22 mouse cellular contexts compared by ENCODE assay signal in genomic region chr4:148239474-148240130, GRCm38 (mm10). TPM values are rescaled to one million over a fixed set of nuclear protein-coding genes. Genes with fewer than 3 reads are reported as not detected.
A peak's percentile ranks its signal among the peaks of the same experiment; 100 is the strongest.
DNase-seq lines count a peak whose midpoint lies in the region; ATAC-seq and TF ChIP-seq lines count a peak whose summit lies in the region.
"Had no signal": no experiment of that assay in that cellular context is flagged by ENCODE, and none has a peak within 500 bp of the region (broad histone marks: within the 10 kb centered on the region; RNA-seq: fewer than 3 reads in every experiment).

No protein-coding gene starts in this region.

- 76% methylated on average over 10 of the region's 10 CpGs for WGBS in forebrain, embryonic 14.5 days
- WGBS in forebrain, embryonic 11.5 days = 93% methylated on average over 10 of the region's 10 CpGs
- WGBS in midbrain, embryonic 11.5 days = 88% methylated on average over 10 of the region's 10 CpGs
- 72% methylated on average over 10 of the region's 10 CpGs for WGBS in midbrain, embryonic 14.5 days
- WGBS in forebrain, postnatal 0 days = 66% methylated on average over 10 of the region's 10 CpGs
- 93% methylated on average over 10 of the region's 10 CpGs for WGBS in kidney, embryonic 16.5 days

- ATAC-seq in forebrain, embryonic 14.5 days = peak; percentile 47; the same call in 1 of the 2 replicates
- ATAC-seq in forebrain, embryonic 11.5 days (replicated peaks; ENCODE audit: low FRiP score) = no peak
- ATAC-seq in midbrain, embryonic 11.5 days (ENCODE audit: low FRiP score) = 0 out of 2 replicates have a peak, but pooled peaks have one; percentile 26
- ATAC-seq in midbrain, embryonic 14.5 days (ENCODE audit: low FRiP score, low TSS enrichment) = no peak
- peak; percentile 71 for ATAC-seq in forebrain, postnatal 0 days
- ATAC-seq in kidney, embryonic 16.5 days (ENCODE audit: low FRiP score, low TSS enrichment) = no peak
- ATAC-seq: intestine, embryonic 15.5 days had no signal

- DNase-seq in forebrain, embryonic 14.5 days (ENCODE audit: low spot score) = peak; percentile 66
- no peak for DNase-seq in forebrain, embryonic 11.5 days (ENCODE audit: low spot score)
- no peak for DNase-seq in midbrain, embryonic 11.5 days (ENCODE audit: low spot score, missing footprints)
- DNase-seq in midbrain, embryonic 14.5 days = no peak
- DNase-seq in forebrain, postnatal 0 days = peak; percentile 74
- peak; percentile 53 to 85 for DNase-seq in layer of hippocampus, postnatal 14 days (ENCODE audit: low spot score in 2 of 2)
- no peak for DNase-seq in left cerebral cortex, adult 8-10 months (ENCODE audit: low spot score in 2 of 2)
- DNase-seq: adrenal gland, postnatal 25 days; cerebellum, adult 11-12 months; gastrocnemius, postnatal 10 days; heart, adult 18-20 months; heart, postnatal 36 days; kidney, postnatal 4 days; liver, embryonic 13.5 days; lung, embryonic 14.5 days; lung, postnatal 36 days had no signal

- peaks cover 30% of the 10 kb centered on the region for H3K36me3 ChIP-seq in forebrain, embryonic 14.5 days (ENCODE audit: control insufficient read depth, insufficient read depth, low read length)
- no peaks in the 10 kb centered on the region for H3K36me3 ChIP-seq in forebrain, embryonic 11.5 days (ENCODE audit: control insufficient read depth, insufficient read depth, low read length)
- no peaks in the 10 kb centered on the region for H3K36me3 ChIP-seq in midbrain, embryonic 11.5 days (ENCODE audit: control insufficient read depth, insufficient read depth, low read length)
- H3K36me3 ChIP-seq in midbrain, embryonic 14.5 days (ENCODE audit: control insufficient read depth, insufficient read depth, low read length) = peaks cover 34% of the 10 kb centered on the region
- peaks cover 26% of the 10 kb centered on the region for H3K36me3 ChIP-seq in forebrain, postnatal 0 days (ENCODE audit: insufficient read depth)
- H3K36me3 ChIP-seq in kidney, embryonic 16.5 days (ENCODE audit: insufficient read depth, low read length) = no peaks in the 10 kb centered on the region
- H3K36me3 ChIP-seq: intestine, embryonic 15.5 days; limb, embryonic 13.5 days; liver, embryonic 13.5 days had no signal

- H3K4me2 ChIP-seq in forebrain, embryonic 14.5 days (ENCODE audit: low read length) = no peak overlapping the region
- H3K4me2 ChIP-seq in forebrain, embryonic 11.5 days (ENCODE audit: low read depth, low read length, severe bottlenecking) = no peak overlapping the region
- H3K4me2 ChIP-seq in midbrain, embryonic 11.5 days = no peak overlapping the region
- H3K4me2 ChIP-seq in midbrain, embryonic 14.5 days (ENCODE audit: low read length) = no peak overlapping the region
- no peak overlapping the region for H3K4me2 ChIP-seq in forebrain, postnatal 0 days (ENCODE audit: low read depth)
- H3K4me2 ChIP-seq in kidney, embryonic 16.5 days (replicated peaks; ENCODE audit: low read depth, low read length) = no peak overlapping the region
- H3K4me2 ChIP-seq: intestine, embryonic 15.5 days; limb, embryonic 13.5 days; liver, embryonic 13.5 days; lung, embryonic 14.5 days had no signal

- H3K4me3 ChIP-seq in forebrain, embryonic 14.5 days (ENCODE audit: low read depth, low read length) = no peak overlapping the region
- H3K4me3 ChIP-seq in forebrain, embryonic 11.5 days (ENCODE audit: low read depth, low read length) = no peak overlapping the region
- no peak overlapping the region for H3K4me3 ChIP-seq in midbrain, embryonic 11.5 days (ENCODE audit: low read depth, low read length)
- H3K4me3 ChIP-seq in midbrain, embryonic 14.5 days (replicated peaks; ENCODE audit: low read depth, low read length) = no peak overlapping the region
- H3K4me3 ChIP-seq in forebrain, postnatal 0 days (ENCODE audit: low read depth, low read length) = no peak overlapping the region
- H3K4me3 ChIP-seq in kidney, embryonic 16.5 days (ENCODE audit: low read length) = no peak overlapping the region
- H3K4me3 ChIP-seq: intestine, embryonic 15.5 days; limb, embryonic 13.5 days; liver, embryonic 13.5 days; myocyte had no signal

- H3K4me1 ChIP-seq in forebrain, embryonic 14.5 days (ENCODE audit: control insufficient read depth, insufficient read depth, low read length) = peaks cover 2% of the 10 kb centered on the region; the same call in 1 of the 2 replicates
- H3K4me1 ChIP-seq in forebrain, embryonic 11.5 days (replicated peaks; ENCODE audit: control insufficient read depth, insufficient read depth, low read length) = 0 out of 2 replicates have a peak, but pooled peaks cover 4% of the 10 kb centered on the region
- H3K4me1 ChIP-seq in midbrain, embryonic 11.5 days (ENCODE audit: control insufficient read depth, insufficient read depth, low read length) = peaks cover 12% of the 10 kb centered on the region
- peaks cover 25% of the 10 kb centered on the region for H3K4me1 ChIP-seq in midbrain, embryonic 14.5 days (ENCODE audit: control insufficient read depth, insufficient read depth, low read length)
- H3K4me1 ChIP-seq in forebrain, postnatal 0 days (ENCODE audit: insufficient read depth) = no peaks in the 10 kb centered on the region
- no peaks in the 10 kb centered on the region for H3K4me1 ChIP-seq in kidney, embryonic 16.5 days (ENCODE audit: insufficient read depth, low read length)
- H3K4me1 ChIP-seq: intestine, embryonic 15.5 days; limb, embryonic 13.5 days; liver, embryonic 13.5 days had no signal

- no peaks in the 10 kb centered on the region for H3K27me3 ChIP-seq in forebrain, embryonic 14.5 days (replicated peaks; ENCODE audit: control insufficient read depth, insufficient read depth, low read length)
- no peaks in the 10 kb centered on the region for H3K27me3 ChIP-seq in forebrain, embryonic 11.5 days (ENCODE audit: control insufficient read depth, insufficient read depth, low read length)
- no peaks in the 10 kb centered on the region for H3K27me3 ChIP-seq in midbrain, embryonic 11.5 days (ENCODE audit: control insufficient read depth, insufficient read depth, low read length)
- H3K27me3 ChIP-seq in midbrain, embryonic 14.5 days (ENCODE audit: control insufficient read depth, insufficient read depth, low read length) = no peaks in the 10 kb centered on the region
- H3K27me3 ChIP-seq in forebrain, postnatal 0 days (ENCODE audit: insufficient read depth, low read length) = no peaks in the 10 kb centered on the region
- H3K27me3 ChIP-seq in kidney, embryonic 16.5 days (ENCODE audit: insufficient read depth, low read length) = no peaks in the 10 kb centered on the region
- H3K27me3 ChIP-seq: intestine, embryonic 15.5 days; liver, embryonic 13.5 days had no signal

- no peaks in the 10 kb centered on the region for H3K9me3 ChIP-seq in forebrain, embryonic 14.5 days (replicated peaks; ENCODE audit: control insufficient read depth, low read length)
- no peaks in the 10 kb centered on the region; the same call in 1 of the 2 replicates for H3K9me3 ChIP-seq in forebrain, embryonic 11.5 days (ENCODE audit: control insufficient read depth, low read length)
- no peaks in the 10 kb centered on the region for H3K9me3 ChIP-seq in midbrain, embryonic 11.5 days (ENCODE audit: control insufficient read depth, low read length)
- no peaks in the 10 kb centered on the region for H3K9me3 ChIP-seq in midbrain, embryonic 14.5 days (ENCODE audit: control insufficient read depth, low read length)
- H3K9me3 ChIP-seq in forebrain, postnatal 0 days (ENCODE audit: low read length) = no peaks in the 10 kb centered on the region
- no peaks in the 10 kb centered on the region for H3K9me3 ChIP-seq in kidney, embryonic 16.5 days (ENCODE audit: low read length)
- H3K9me3 ChIP-seq: intestine, embryonic 15.5 days; limb, embryonic 13.5 days; liver, embryonic 13.5 days had no signal

- H3K9ac ChIP-seq in forebrain, embryonic 14.5 days (ENCODE audit: low read length) = no peak overlapping the region
- H3K9ac ChIP-seq in forebrain, embryonic 11.5 days (ENCODE audit: low read length) = no peak overlapping the region
- H3K9ac ChIP-seq in midbrain, embryonic 11.5 days (ENCODE audit: low read length) = no peak overlapping the region
- H3K9ac ChIP-seq in midbrain, embryonic 14.5 days (replicated peaks; ENCODE audit: low read length) = no peak overlapping the region
- H3K9ac ChIP-seq in forebrain, postnatal 0 days = no peak overlapping the region
- H3K9ac ChIP-seq in kidney, embryonic 16.5 days (replicated peaks; ENCODE audit: low read length) = no peak overlapping the region
- H3K9ac ChIP-seq: intestine, embryonic 15.5 days; limb, embryonic 13.5 days; liver, embryonic 13.5 days; lung, embryonic 14.5 days had no signal

- no peak for TF ChIP-seq CTCF in forebrain, postnatal 0 days (IDR thresholded peaks at IDR 0.05; ENCODE audit: low read depth)

- H3K27ac ChIP-seq in forebrain, embryonic 14.5 days (ENCODE audit: low read depth, low read length) = peak overlapping the region; percentile 77; the same call in 1 of the 2 replicates
- H3K27ac ChIP-seq in forebrain, embryonic 11.5 days (ENCODE audit: low read depth, low read length) = no peak overlapping the region
- H3K27ac ChIP-seq in midbrain, embryonic 11.5 days (ENCODE audit: low read depth, low read length) = no peak overlapping the region
- no peak overlapping the region for H3K27ac ChIP-seq in midbrain, embryonic 14.5 days (replicated peaks; ENCODE audit: low read depth, low read length)
- H3K27ac ChIP-seq in forebrain, postnatal 0 days (ENCODE audit: low read depth, low read length) = peak overlapping the region; percentile 21; the same call in 1 of the 2 replicates
- no peak overlapping the region for H3K27ac ChIP-seq in kidney, embryonic 16.5 days (ENCODE audit: low read length)
- H3K27ac ChIP-seq: intestine, embryonic 15.5 days; limb, embryonic 13.5 days; liver, embryonic 13.5 days had no signal

RNA-seq across cellular contexts. Expression of gene Disp3, which starts 48.2 kb away (rescaled TPM):
- polyA plus RNA-seq in forebrain, embryonic 14.5 days (2014; fragmentation: Nextera tagmentation; extraction: Ambion mirVana) = 7.2 and 9.5 TPM in 2 replicates
- 2.3 and 3.0 TPM in 2 replicates for polyA plus RNA-seq in forebrain, embryonic 11.5 days (2014; fragmentation: Nextera tagmentation; extraction: Ambion mirVana)
- 2.5 and 2.9 TPM in 2 replicates for polyA plus RNA-seq in midbrain, embryonic 11.5 days (2014; fragmentation: Nextera tagmentation; extraction: Ambion mirVana)
- 10.6 and 11.8 TPM in 2 replicates for polyA plus RNA-seq in midbrain, embryonic 14.5 days (2014; fragmentation: Nextera tagmentation; extraction: Ambion mirVana)
- total RNA-seq in forebrain, postnatal 0 days (2014; rRNA removed) = 13.2 and 17.3 TPM in 2 replicates
- polyA plus RNA-seq in forebrain, postnatal 0 days (2015; fragmentation: Nextera tagmentation; extraction: Ambion mirVana) = 4.1 and 6.1 TPM in 2 replicates
- total RNA-seq in layer of hippocampus, postnatal 14 days (2021) = 10 to 100 TPM; 29.4 to 32.3 TPM
- total RNA-seq in left cerebral cortex, adult 8-10 months (2022) = 10 to 100 TPM; 23.4 to 28.3 (median 26.2) TPM
- polyA plus RNA-seq in kidney, embryonic 16.5 days (2015; fragmentation: Nextera tagmentation; extraction: Ambion mirVana) = 0.16 and 0.18 TPM in 2 replicates
- total RNA-seq: common myeloid progenitor, adult 5-6 weeks; heart, adult 18-20 months; heart, postnatal 36 days; neutrophil, adult 5-6 weeks had no signal

Comparison
In these comparisons a context has a peak if more than half of its experiments do, and no peak if none do; other contexts are left out.
1. ATAC-seq: peak in forebrain, embryonic 14.5 days (single experiment), midbrain, embryonic 11.5 days (single experiment) and forebrain, postnatal 0 days (single experiment); none in forebrain, embryonic 11.5 days (single experiment), midbrain, embryonic 14.5 days (single experiment) and kidney, embryonic 16.5 days (single experiment).
2. DNase-seq: peak in forebrain, embryonic 14.5 days (single experiment), forebrain, postnatal 0 days (single experiment) and layer of hippocampus, postnatal 14 days (2 of 2); none in forebrain, embryonic 11.5 days (single experiment), midbrain, embryonic 11.5 days (single experiment), midbrain, embryonic 14.5 days (single experiment) and left cerebral cortex, adult 8-10 months (0 of 2).
3. H3K27ac ChIP-seq: peak in forebrain, embryonic 14.5 days (single experiment) and forebrain, postnatal 0 days (single experiment); none in forebrain, embryonic 11.5 days (single experiment), midbrain, embryonic 11.5 days (single experiment), midbrain, embryonic 14.5 days (single experiment) and kidney, embryonic 16.5 days (single experiment).